Mouse (Mus musculus) spleen, postnatal 4 days (tissue): ENCODE measurements around the gene Pank1.

Experiments used
- DNase-seq, 2 experiments: peaks; one replicate each; pipeline ENCODE4 v3.0.0; 2022; ENCODE audit warnings: low spot score in 2 of 2

The Pank1 gene

GRCm38 (mm10) chr19:34878603-34879541 lies at the start of gene Pank1:
Gene Pank1, minus strand, starts transcription at chr19:34879455.
- DNase-seq: peak; percentile 60 to 80

GRCm38 (mm10) chr19:34922603-34922963 lies 43.3 kb upstream of the Pank1 start:
- DNase-seq: no peak

- DNase-seq: peak; percentile 92 to 97
Measured at GRCm38 (mm10) chr19:34921652-34922602, 42.7 kb upstream of the Pank1 start, which contains the start of gene Kif20b. Gene Kif20b, plus strand, starts transcription at chr19:34922361.

- no peak for DNase-seq
Measured at GRCm38 (mm10) chr19:34921253-34921651, 42.0 kb upstream of the Pank1 start.

- DNase-seq: no peak
Measured at GRCm38 (mm10) chr19:34920531-34920930, 41.3 kb upstream of the Pank1 start.

GRCm38 (mm10) chr19:34920066-34920465 lies 40.8 kb upstream of the Pank1 start:
- no peak for DNase-seq

- no peak for DNase-seq
Measured at GRCm38 (mm10) chr19:34912366-34912765, 33.1 kb upstream of the Pank1 start.

GRCm38 (mm10) chr19:34906772-34907171 lies 27.5 kb upstream of the Pank1 start:
- DNase-seq: no peak

GRCm38 (mm10) chr19:34905424-34905823 lies 26.2 kb upstream of the Pank1 start:
- no peak for DNase-seq

GRCm38 (mm10) chr19:34904032-34904431 lies 24.8 kb upstream of the Pank1 start:
- DNase-seq: no peak

- DNase-seq: no peak
Measured at GRCm38 (mm10) chr19:34901735-34902134, 22.5 kb upstream of the Pank1 start.

- DNase-seq: no peak
Measured at GRCm38 (mm10) chr19:34901266-34901665, 22.0 kb upstream of the Pank1 start.

GRCm38 (mm10) chr19:34898941-34899340 lies 19.7 kb upstream of the Pank1 start:
- no peak for DNase-seq

- DNase-seq: no peak
Measured at GRCm38 (mm10) chr19:34897082-34897965, 18.1 kb upstream of the Pank1 start.

GRCm38 (mm10) chr19:34895082-34895481 lies 15.8 kb upstream of the Pank1 start:
- no peak for DNase-seq

- no peak for DNase-seq
Measured at GRCm38 (mm10) chr19:34891590-34891989, 12.3 kb upstream of the Pank1 start.

- no peak for DNase-seq
Measured at GRCm38 (mm10) chr19:34890981-34891380, 11.7 kb upstream of the Pank1 start.

- no peak for DNase-seq
Measured at GRCm38 (mm10) chr19:34886324-34886723, 7.1 kb upstream of the Pank1 start.

- DNase-seq: no peak
Measured at GRCm38 (mm10) chr19:34883526-34884224, 4.4 kb upstream of the Pank1 start.

- no peak for DNase-seq
Measured at GRCm38 (mm10) chr19:34882443-34882842, 3.2 kb upstream of the Pank1 start.

- DNase-seq: no peak
Measured at GRCm38 (mm10) chr19:34881160-34881559, 1.9 kb upstream of the Pank1 start.
